Mouse (Mus musculus): ENCODE results near the gene Slk. TPM values are rescaled to one million over a fixed set of nuclear protein-coding genes. Genes with fewer than 3 reads are reported as not detected.

Slk gene
- polyA plus RNA-seq, 1 experiment from 2014 or later, result 14.6 TPM

DNA sequence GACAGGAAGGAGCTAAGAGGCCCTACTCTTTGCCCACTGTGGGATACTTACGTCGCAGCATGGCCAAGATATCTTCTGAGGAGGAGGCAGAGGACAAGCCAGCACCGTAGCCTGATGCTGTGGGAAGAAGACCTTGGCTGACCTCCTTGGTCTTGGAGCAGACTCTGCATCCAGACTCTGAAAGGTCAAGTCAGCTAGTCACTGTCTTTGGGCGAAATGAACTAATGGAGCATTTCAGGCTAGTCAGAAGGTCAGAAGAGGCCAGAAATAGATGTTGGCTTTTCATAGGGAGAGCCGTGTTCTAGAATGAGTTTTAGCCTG lies 71.6 kb downstream of the Slk start:
- Histone ChIP-seq H3K9ac (replicated peaks; ENCODE audit: low read depth) (no peak overlapping the region), H3K27me3 (replicated peaks; ENCODE audit: insufficient read depth, low read length) (no peaks in the 10 kb centered on the region), H3K4me3 (ENCODE audit: low read depth, low read length) (no peak overlapping the region), H3K27ac (ENCODE audit: low read length) (no peak overlapping the region), H3K9me3 (ENCODE audit: low read length) (no peaks in the 10 kb centered on the region), H3K36me3 (ENCODE audit: insufficient read depth, low read length) (no peaks in the 10 kb centered on the region), H3K4me1 (ENCODE audit: insufficient read depth, low read depth, low read length) (no peaks in the 10 kb centered on the region), H3K4me2 (replicated peaks; ENCODE audit: low read depth, low read length) (no peak overlapping the region)
- ATAC-seq, result no peak
- no peak for DNase-seq (ENCODE audit: low spot score)
- WGBS, result 80% methylated on average over 5 of the region's 5 CpGs
- TF ChIP-seq CTCF (IDR thresholded peaks at IDR 0.05), result no peak
- TF ChIP-seq EP300 (IDR thresholded peaks at IDR 0.05), result no peak

DNA sequence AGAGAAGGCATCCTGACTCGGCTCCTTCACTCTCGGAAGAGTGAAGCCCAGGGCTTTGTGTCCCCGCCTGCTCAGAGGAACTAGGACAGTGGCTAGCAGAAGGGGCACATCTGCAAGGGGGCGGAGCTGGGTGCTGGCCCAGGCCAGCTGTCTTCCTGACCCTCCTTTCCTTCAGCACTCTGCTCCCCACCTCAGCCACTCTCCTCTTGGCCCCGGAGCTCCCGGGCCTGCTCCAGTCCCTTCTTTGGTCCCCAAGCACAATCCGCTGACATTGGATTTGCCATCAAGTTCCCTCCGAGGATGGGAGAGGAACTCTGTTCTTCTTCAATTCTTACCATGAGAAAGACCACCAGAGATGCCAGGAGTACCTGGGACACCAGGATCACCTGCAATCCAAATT lies 72.8 kb downstream of the Slk start:
- 60% methylated on average over 8 of the region's 8 CpGs for WGBS
- no peak for TF ChIP-seq EP300 (IDR thresholded peaks at IDR 0.05)
- no peak for TF ChIP-seq CTCF (IDR thresholded peaks at IDR 0.05)
- no peak for ATAC-seq

DNA sequence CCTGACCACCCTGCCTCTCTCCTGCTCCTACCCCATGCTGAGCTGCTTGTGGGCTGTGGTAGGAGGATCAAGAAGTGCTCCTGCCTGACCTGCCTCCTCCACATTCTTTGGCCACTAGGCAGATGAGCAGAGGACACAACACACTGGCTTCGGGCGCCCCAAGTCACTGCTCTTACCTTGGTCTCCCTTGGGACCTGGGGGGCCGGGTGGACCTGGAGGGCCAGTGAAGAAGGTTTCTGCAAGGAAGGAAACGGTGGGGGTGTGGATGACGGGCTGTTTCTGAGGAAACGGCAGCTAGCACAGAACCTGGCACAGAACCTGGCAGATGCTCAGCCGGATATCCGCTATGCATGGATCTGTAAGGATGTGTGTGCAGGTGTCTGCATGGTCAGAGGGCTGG lies 73.7 kb downstream of the Slk start:
- TF ChIP-seq CTCF (IDR thresholded peaks at IDR 0.05) (no peak), EP300 (IDR thresholded peaks at IDR 0.05) (no peak)
- Histone ChIP-seq H3K4me1 (ENCODE audit: insufficient read depth, low read depth, low read length) (no peaks in the 10 kb centered on the region), H3K4me2 (replicated peaks; ENCODE audit: low read depth, low read length) (no peak overlapping the region), H3K9me3 (ENCODE audit: low read length) (no peaks in the 10 kb centered on the region), H3K4me3 (ENCODE audit: low read depth, low read length) (no peak overlapping the region), H3K36me3 (ENCODE audit: insufficient read depth, low read length) (no peaks in the 10 kb centered on the region), H3K27ac (ENCODE audit: low read length) (no peak overlapping the region), H3K9ac (replicated peaks; ENCODE audit: low read depth) (no peak overlapping the region), H3K27me3 (replicated peaks; ENCODE audit: insufficient read depth, low read length) (no peaks in the 10 kb centered on the region)
- DNase-seq (ENCODE audit: low spot score) (no peak), ATAC-seq (no peak)
- WGBS, result 76% methylated on average over 8 of the region's 8 CpGs

More for the DNA sequence above, 72.8 kb downstream of the Slk start:
- H3K27ac ChIP-seq (ENCODE audit: low read length), result no peak overlapping the region
- no peaks in the 10 kb centered on the region for H3K4me1 ChIP-seq (ENCODE audit: insufficient read depth, low read depth, low read length)
- DNase-seq (ENCODE audit: low spot score), result no peak
- H3K27me3 ChIP-seq (replicated peaks; ENCODE audit: insufficient read depth, low read length), result no peaks in the 10 kb centered on the region
- H3K9ac ChIP-seq (replicated peaks; ENCODE audit: low read depth), result no peak overlapping the region
- H3K9me3 ChIP-seq (ENCODE audit: low read length), result no peaks in the 10 kb centered on the region
- no peak overlapping the region for H3K4me3 ChIP-seq (ENCODE audit: low read depth, low read length)
- no peak overlapping the region for H3K4me2 ChIP-seq (replicated peaks; ENCODE audit: low read depth, low read length)
- no peaks in the 10 kb centered on the region for H3K36me3 ChIP-seq (ENCODE audit: insufficient read depth, low read length)

DNA sequence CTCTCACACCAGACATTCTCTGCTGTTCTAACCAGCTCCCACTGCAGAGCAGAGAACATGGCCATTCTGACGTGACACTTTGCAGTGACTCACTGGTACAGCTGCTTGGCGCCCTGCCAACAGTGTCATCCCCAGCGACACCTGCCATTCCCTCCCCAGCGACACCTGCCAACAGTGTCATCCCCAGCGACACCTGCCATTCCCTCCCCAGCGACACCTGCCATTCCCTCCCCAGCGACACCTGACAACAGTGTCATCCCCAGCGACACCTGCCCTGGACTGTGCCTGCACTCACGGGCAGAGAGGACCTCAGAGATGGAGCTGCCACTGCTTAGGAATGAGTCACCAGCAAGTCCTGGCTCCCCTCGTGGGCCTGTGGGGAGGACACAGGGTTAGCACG lies 75.4 kb downstream of the Slk start:
- Histone ChIP-seq H3K27me3 (replicated peaks; ENCODE audit: insufficient read depth, low read length) (no peaks in the 10 kb centered on the region), H3K9me3 (ENCODE audit: low read length) (no peaks in the 10 kb centered on the region), H3K4me3 (ENCODE audit: low read depth, low read length) (no peak overlapping the region), H3K4me1 (ENCODE audit: insufficient read depth, low read depth, low read length) (peaks cover 4% of the 10 kb centered on the region; the same call in 1 of the 2 replicates), H3K9ac (replicated peaks; ENCODE audit: low read depth) (no peak overlapping the region), H3K36me3 (ENCODE audit: insufficient read depth, low read length) (no peaks in the 10 kb centered on the region), H3K4me2 (replicated peaks; ENCODE audit: low read depth, low read length) (no peak overlapping the region), H3K27ac (ENCODE audit: low read length) (no peak overlapping the region)
- DNase-seq (ENCODE audit: low spot score) (no peak), ATAC-seq (peak; percentile 11; the same call in 1 of the 2 replicates)
- TF ChIP-seq EP300 (IDR thresholded peaks at IDR 0.05) (no peak), CTCF (IDR thresholded peaks at IDR 0.05) (no peak)
- WGBS, result 55% methylated on average over 11 of the region's 11 CpGs

DNA sequence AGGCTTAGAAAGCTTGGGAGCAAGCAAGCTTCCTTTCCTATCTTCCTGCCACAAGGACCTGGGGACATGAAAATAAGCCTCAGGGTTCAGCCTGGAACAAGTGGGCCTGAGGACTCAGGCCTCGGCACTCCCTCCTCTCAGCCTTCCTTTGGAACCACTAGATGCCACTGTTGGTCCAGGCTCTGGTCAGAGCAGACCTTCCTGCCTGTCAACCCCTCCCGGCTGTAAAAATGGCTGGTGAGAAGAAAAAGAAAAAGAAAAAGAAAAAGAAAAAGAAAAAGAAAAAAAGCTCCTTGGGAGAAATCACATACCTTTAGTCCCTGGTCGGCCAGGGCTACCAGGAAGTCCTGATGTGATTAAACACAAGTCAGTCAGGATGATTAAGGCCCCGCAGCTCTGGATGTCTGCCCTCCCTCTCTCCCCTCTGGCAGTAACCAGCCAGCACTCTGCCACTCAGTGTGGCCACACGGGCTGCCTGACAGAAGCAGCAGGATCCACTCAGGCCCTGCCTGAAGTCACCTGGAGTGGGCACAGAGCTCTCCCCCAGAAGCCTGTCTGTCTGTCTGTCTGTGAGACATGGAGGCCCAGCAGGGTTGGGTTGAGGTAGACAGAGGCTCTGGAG lies 79.5 kb downstream of the Slk start:
- Histone ChIP-seq H3K27ac (ENCODE audit: low read length) (peak overlapping the region; percentile 28; the same call in 1 of the 2 replicates), H3K4me2 (replicated peaks; ENCODE audit: low read depth, low read length) (0 out of 2 replicates have a peak overlapping the region, but pooled peaks have one; percentile 17)

DNA sequence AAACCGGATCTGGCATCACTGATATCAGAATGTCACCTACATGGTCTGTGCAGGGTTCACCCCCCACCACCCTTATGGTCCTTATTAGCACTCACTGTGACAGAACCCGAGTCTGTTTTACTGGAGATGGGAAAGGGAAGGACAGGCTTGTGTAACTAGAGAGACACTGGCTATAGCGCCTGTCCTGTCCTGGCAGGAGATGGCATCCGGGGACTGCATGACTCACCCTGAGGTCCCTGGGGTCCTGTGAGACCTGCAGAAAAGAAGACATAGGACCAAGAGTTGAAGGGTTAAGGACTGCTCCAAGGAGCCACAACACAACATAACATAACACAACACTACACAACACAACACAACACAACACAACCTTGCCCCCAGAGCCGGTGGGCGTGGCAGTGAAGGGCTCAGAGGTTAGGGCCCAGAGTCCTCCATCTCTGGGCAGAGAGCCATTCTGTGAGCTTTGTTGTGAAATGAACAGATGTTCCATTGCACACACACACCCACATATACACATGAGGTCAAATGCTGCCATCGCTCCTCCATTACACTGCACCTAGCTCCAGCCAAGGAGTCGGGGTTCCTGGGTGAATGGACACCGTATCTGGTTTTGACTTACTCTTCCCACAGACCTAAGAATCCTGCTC lies 80.4 kb downstream of the Slk start:
- peaks cover 4% of the 10 kb centered on the region; the same call in 1 of the 2 replicates for H3K4me1 ChIP-seq (ENCODE audit: insufficient read depth, low read depth, low read length)
- no peaks in the 10 kb centered on the region for H3K9me3 ChIP-seq (ENCODE audit: low read length)
- 60% methylated on average over 9 of the region's 9 CpGs for WGBS
- H3K27ac ChIP-seq (ENCODE audit: low read length), result no peak overlapping the region
- DNase-seq (ENCODE audit: low spot score) (peak; percentile 73), ATAC-seq (peak; percentile 76)
- H3K36me3 ChIP-seq (ENCODE audit: insufficient read depth, low read length), result no peaks in the 10 kb centered on the region
- H3K4me2 ChIP-seq (replicated peaks; ENCODE audit: low read depth, low read length), result no peak overlapping the region
- TF ChIP-seq EP300 (IDR thresholded peaks at IDR 0.05) (no peak), CTCF (IDR thresholded peaks at IDR 0.05) (no peak)
- H3K4me3 ChIP-seq (ENCODE audit: low read depth, low read length), result no peak overlapping the region
- no peaks in the 10 kb centered on the region for H3K27me3 ChIP-seq (replicated peaks; ENCODE audit: insufficient read depth, low read length)
- no peak overlapping the region for H3K9ac ChIP-seq (replicated peaks; ENCODE audit: low read depth)

More for the DNA sequence above, 79.5 kb downstream of the Slk start:
- Histone ChIP-seq H3K9me3 (ENCODE audit: low read length) (no peaks in the 10 kb centered on the region), H3K36me3 (ENCODE audit: insufficient read depth, low read length) (no peaks in the 10 kb centered on the region), H3K4me3 (ENCODE audit: low read depth, low read length) (no peak overlapping the region), H3K9ac (replicated peaks; ENCODE audit: low read depth) (no peak overlapping the region), H3K4me1 (ENCODE audit: insufficient read depth, low read depth, low read length) (peaks cover 4% of the 10 kb centered on the region; the same call in 1 of the 2 replicates), H3K27me3 (replicated peaks; ENCODE audit: insufficient read depth, low read length) (no peaks in the 10 kb centered on the region)
- DNase-seq (ENCODE audit: low spot score), result peak; percentile 90
- 15% methylated on average over 5 of the region's 5 CpGs for WGBS
- TF ChIP-seq EP300 (IDR thresholded peaks at IDR 0.05) (no peak), CTCF (IDR thresholded peaks at IDR 0.05) (peak; percentile 88)
- peak; percentile 80 for ATAC-seq

All from lung, postnatal 0 days (tissue).